Mouse (Mus musculus): ENCODE measurements at regions not wholly inside any gene's neighbourhood (a gene's known extent, or its start where the extent isn't known, plus 50 kb on each side); places are given as distances from the start of the nearest gene placed in this dataset.

DNA sequence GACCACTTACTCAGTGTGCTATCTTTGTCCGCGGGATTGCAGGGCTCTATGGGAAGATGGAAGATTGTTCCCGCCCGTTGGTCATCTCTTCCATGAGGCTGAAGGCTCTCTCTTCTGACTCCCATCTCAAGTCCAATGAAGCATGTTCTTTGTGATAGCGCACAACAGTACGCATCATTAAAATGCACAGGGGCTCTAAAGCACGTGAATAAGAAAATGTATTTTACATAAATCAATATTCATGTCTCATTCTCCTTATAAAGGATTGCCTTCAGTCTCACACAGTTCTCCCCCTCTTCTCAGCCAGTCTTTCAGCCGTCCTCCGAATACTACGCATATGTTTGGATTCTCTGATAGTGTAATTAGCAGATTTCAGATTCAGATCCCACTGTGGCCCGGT lies 420.4 kb downstream of the Cdh26 start:
- no peak overlapping the region for H3K27ac ChIP-seq
- H3K4me2 ChIP-seq (replicated peaks) = no peak overlapping the region
- H3K9ac ChIP-seq = no peak overlapping the region
- H3K27me3 ChIP-seq = no peaks in the 10 kb centered on the region
- H3K9me3 ChIP-seq = no peaks in the 10 kb centered on the region
- WGBS = 91% methylated on average over 11 of the region's 11 CpGs
- ATAC-seq (ENCODE audit: low FRiP score, low read depth) = no peak
- H3K36me3 ChIP-seq = no peaks in the 10 kb centered on the region
- H3K4me1 ChIP-seq = peaks cover 41% of the 10 kb centered on the region
- no peak overlapping the region for H3K4me3 ChIP-seq

DNA sequence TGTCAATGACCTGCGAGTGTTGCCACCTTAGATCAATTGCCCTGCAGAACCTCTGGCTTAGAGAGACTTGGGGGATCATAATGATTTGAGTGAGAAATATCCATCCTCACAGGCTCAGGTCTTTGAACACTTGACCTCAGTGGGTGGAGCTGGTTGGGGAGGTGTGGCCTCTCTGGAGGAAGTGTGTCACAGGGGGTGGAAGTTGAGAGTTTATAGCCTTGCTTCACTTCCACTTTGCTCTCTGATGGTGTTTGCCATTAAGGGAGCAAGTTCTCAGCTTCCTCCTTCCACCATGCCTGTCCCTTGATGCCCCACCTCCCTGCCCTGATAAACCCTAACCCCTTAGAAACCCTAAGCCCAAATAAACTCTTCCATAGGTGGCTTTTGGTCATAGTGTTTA lies 423.7 kb downstream of the Cdh26 start:
- Histone ChIP-seq H3K9ac (no peak overlapping the region), H3K9me3 (no peaks in the 10 kb centered on the region), H3K27me3 (no peaks in the 10 kb centered on the region), H3K4me1 (peaks cover 44% of the 10 kb centered on the region), H3K27ac (no peak overlapping the region), H3K4me3 (no peak overlapping the region), H3K36me3 (no peaks in the 10 kb centered on the region), H3K4me2 (replicated peaks) (no peak overlapping the region)
- ATAC-seq (ENCODE audit: low FRiP score, low read depth) = no peak
- WGBS = 75% methylated on average over 1 of the region's 1 CpGs

DNA sequence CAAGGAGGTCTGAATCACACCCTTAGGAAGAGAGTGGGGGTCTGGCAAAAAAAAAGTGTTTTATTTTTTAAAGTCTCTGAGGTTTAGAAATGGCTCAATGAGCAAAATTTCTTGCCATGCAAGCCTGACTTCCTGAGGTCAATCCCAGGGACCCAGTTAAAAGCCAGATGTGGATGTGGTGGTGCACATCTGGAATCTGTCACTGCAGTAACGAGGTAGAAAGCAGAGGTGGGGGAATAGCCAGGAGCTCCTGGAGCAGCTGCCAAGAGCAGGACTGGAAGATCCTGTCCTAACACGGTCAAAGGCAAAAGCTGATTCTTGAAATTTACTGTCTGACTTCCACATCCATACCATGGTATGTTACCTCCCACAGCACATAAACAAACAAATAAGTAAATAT lies 424.4 kb downstream of the Cdh26 start:
- whole genome bisulfite sequencing = 0% methylated on average over 2 of the region's 2 CpGs
- Histone ChIP-seq H3K4me2 (replicated peaks) (no peak overlapping the region), H3K4me1 (peaks cover 44% of the 10 kb centered on the region), H3K4me3 (no peak overlapping the region), H3K9me3 (no peaks in the 10 kb centered on the region), H3K36me3 (no peaks in the 10 kb centered on the region), H3K9ac (no peak overlapping the region), H3K27me3 (no peaks in the 10 kb centered on the region), H3K27ac (peak overlapping the region; percentile 10; the same call in 1 of the 2 replicates)
- ATAC-seq (ENCODE audit: low FRiP score, low read depth) = peak; percentile 84

DNA sequence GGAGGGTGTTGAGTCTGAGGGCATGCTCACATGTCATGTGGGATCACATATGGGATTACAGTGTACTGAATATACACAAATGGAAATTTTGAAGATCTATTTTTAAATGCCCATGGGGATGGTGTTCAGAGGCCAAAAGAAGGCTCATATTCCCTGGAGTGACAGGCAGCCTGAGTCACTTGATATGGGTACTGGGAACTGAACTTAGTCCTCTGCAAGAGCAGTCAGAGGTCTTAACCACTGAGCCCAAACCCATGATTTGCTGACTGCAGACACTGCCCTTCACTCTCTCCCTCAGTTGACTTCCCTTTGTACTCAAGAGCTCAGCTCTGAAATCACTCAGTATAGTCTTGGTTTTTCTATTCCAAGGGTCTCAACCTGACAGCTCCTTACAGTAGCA lies 432.3 kb downstream of the Cdh26 start:
- ATAC-seq (ENCODE audit: low FRiP score, low read depth) = no peak
- peaks cover 19% of the 10 kb centered on the region for H3K4me1 ChIP-seq
- no peaks in the 10 kb centered on the region for H3K27me3 ChIP-seq
- no peak overlapping the region for H3K27ac ChIP-seq
- no peak overlapping the region for H3K4me3 ChIP-seq
- no peak overlapping the region for H3K9ac ChIP-seq
- no peaks in the 10 kb centered on the region for H3K36me3 ChIP-seq
- H3K4me2 ChIP-seq (replicated peaks) = no peak overlapping the region
- no peaks in the 10 kb centered on the region for H3K9me3 ChIP-seq

DNA sequence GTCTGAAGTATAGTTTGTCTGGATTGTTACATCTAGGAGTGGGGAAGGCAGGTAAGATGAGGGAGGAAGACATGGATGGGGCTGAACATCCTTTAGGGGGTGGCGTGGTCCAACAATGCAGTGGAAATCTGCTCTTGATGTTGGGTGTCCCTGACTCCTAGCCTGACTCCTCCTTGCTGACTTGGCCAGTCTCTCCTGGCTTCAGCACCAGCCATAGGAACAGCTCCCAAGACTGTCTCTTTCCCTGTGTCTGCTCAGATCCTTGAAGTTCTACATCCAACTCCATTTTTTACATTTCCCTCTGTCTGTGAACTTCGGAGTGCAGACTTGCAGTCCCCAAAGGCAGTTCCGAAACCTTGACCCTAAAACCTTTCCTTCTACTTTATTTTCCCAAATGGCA lies 436.8 kb downstream of the Cdh26 start:
- ATAC-seq (ENCODE audit: low FRiP score, low read depth) = no peak
- no peak overlapping the region for H3K4me2 ChIP-seq (replicated peaks)
- H3K9me3 ChIP-seq = no peaks in the 10 kb centered on the region
- 42% methylated on average over 3 of the region's 3 CpGs for WGBS
- H3K4me3 ChIP-seq = no peak overlapping the region
- no peaks in the 10 kb centered on the region for H3K27me3 ChIP-seq
- H3K4me1 ChIP-seq = no peaks in the 10 kb centered on the region
- H3K27ac ChIP-seq = no peak overlapping the region
- H3K36me3 ChIP-seq = no peaks in the 10 kb centered on the region
- H3K9ac ChIP-seq = no peak overlapping the region

DNA sequence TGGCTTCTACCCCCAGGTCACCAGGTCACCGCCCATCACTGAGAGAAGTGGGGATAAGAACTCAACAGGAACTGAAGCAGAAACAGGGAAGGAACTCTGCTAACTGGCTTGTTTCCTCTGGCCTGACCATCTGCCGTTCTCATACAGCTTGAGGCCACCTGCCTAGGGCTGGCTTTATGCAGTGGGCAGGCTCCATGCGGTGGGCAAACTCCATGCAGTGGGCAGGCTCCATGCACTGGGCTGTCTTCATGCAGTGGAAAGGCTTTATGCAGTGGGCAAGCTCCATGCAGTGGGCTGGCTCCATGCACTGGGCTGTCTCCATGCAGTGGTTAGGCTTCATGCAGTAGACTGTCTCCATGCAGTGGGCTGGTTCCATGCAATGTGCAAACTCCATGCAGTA lies 438.8 kb downstream of the Cdh26 start:
- H3K4me2 ChIP-seq (replicated peaks) = no peak overlapping the region
- no peak overlapping the region for H3K4me3 ChIP-seq
- H3K27me3 ChIP-seq = no peaks in the 10 kb centered on the region
- H3K9me3 ChIP-seq = no peaks in the 10 kb centered on the region
- H3K9ac ChIP-seq = no peak overlapping the region
- no peaks in the 10 kb centered on the region for H3K36me3 ChIP-seq
- no peak overlapping the region for H3K27ac ChIP-seq
- H3K4me1 ChIP-seq = no peaks in the 10 kb centered on the region
- no peak for ATAC-seq (ENCODE audit: low FRiP score, low read depth)
- WGBS = 88% methylated on average over 3 of the region's 3 CpGs

DNA sequence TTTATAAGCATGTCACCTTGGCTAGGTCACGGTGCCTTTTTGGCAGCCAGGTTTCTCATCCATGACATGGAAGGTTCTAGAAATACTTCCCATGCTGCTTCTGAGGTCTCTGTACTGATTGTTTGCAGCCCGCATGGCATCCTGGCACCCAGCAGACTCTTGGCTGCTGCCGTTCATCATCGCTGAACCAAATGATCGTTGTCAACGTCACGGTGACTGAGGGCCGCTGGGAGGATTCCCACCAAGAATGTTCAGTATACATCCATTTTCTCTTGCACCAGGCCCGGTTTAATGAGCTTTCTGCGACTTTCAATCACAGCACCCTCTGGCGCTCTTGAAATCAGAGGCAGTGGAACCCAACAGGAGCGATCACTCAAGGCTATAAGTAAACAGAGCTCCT lies 448.1 kb downstream of the Cdh26 start:
- Histone ChIP-seq H3K9ac (no peak overlapping the region), H3K36me3 (no peaks in the 10 kb centered on the region), H3K27me3 (no peaks in the 10 kb centered on the region), H3K4me3 (no peak overlapping the region), H3K4me1 (no peaks in the 10 kb centered on the region), H3K4me2 (replicated peaks) (no peak overlapping the region), H3K27ac (no peak overlapping the region), H3K9me3 (no peaks in the 10 kb centered on the region)
- no peak for ATAC-seq (ENCODE audit: low FRiP score, low read depth)
- WGBS = 89% methylated on average over 12 of the region's 12 CpGs

DNA sequence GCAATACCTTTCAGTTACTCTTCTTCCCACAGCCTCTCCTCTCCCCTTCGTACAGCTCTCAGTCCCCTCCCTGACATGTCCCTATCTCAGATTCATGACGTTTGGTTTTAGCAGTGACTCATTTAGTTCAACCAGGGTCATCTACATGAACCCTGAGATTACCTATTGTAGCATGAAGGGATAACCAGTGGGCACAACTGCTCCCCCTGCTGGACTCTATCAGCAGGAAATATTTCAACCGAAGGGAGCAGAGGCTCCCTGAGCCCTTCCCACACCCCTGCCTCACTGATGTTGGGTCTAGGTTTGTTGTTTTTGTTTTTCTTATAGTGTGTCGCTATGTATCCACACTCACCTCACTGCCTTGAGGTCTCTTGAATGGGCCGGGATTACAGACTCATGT lies 455.4 kb downstream of the Cdh26 start:
- Histone ChIP-seq H3K4me2 (replicated peaks) (no peak overlapping the region), H3K4me3 (no peak overlapping the region), H3K27me3 (no peaks in the 10 kb centered on the region), H3K9me3 (no peaks in the 10 kb centered on the region), H3K27ac (no peak overlapping the region), H3K9ac (no peak overlapping the region), H3K36me3 (no peaks in the 10 kb centered on the region), H3K4me1 (peaks cover 8% of the 10 kb centered on the region; the same call in 1 of the 2 replicates)
- WGBS = 58% methylated on average over 5 of the region's 5 CpGs
- ATAC-seq (ENCODE audit: low FRiP score, low read depth) = no peak

DNA sequence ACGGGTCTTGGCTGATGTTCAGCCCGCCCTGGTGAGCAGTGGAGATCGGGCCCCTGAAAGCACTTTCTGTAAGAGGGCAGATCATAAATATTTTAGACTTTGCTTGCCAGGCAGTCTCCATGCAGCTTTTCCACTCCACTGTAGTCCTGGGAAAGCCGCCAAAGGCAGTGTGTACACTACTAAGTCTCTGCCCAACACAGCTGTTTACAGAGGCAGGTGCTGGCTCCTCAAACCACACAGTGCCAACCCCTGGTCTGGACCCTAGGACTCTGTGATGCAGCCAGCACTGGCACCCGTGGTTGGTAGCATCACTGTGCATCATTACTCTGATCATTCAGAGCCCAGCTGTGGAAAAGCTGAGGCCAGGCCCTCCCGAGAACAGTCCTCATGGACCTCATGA lies 458.4 kb downstream of the Cdh26 start:
- Histone ChIP-seq H3K36me3 (no peaks in the 10 kb centered on the region), H3K4me1 (peaks cover 8% of the 10 kb centered on the region; the same call in 1 of the 2 replicates), H3K27me3 (no peaks in the 10 kb centered on the region), H3K4me3 (no peak overlapping the region), H3K9ac (no peak overlapping the region), H3K9me3 (no peaks in the 10 kb centered on the region), H3K4me2 (replicated peaks) (no peak overlapping the region), H3K27ac (no peak overlapping the region)
- 0 out of 2 replicates have a peak, but pooled peaks have one; percentile 48 for ATAC-seq (ENCODE audit: low FRiP score, low read depth)
- 60% methylated on average over 6 of the region's 6 CpGs for WGBS

DNA sequence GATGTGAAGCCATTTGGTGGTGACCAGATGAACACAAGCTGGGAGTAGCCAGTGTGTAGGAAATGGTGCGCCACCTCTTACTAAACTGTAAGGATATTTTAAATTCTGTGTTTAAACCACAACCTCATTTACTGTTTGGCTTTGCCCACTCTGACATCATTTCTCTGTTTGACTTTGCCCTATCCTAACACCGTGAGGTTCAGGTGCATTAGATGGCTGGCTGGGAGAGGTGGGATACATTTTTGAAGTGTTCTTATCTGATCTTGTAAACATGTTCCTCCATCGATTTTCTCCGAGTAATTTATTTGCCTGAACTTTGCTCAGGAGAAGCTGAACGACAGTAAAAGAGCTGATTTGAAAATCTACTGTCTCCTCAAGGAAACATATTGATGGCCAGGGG lies 472.1 kb downstream of the Cdh26 start:
- no peaks in the 10 kb centered on the region for H3K9me3 ChIP-seq
- no peaks in the 10 kb centered on the region for H3K27me3 ChIP-seq
- no peak overlapping the region for H3K9ac ChIP-seq
- no peaks in the 10 kb centered on the region for H3K4me1 ChIP-seq
- H3K36me3 ChIP-seq = no peaks in the 10 kb centered on the region
- no peak for ATAC-seq (ENCODE audit: low FRiP score, low read depth)
- no peak overlapping the region for H3K4me2 ChIP-seq (replicated peaks)
- 82% methylated on average over 5 of the region's 5 CpGs for WGBS
- no peak overlapping the region for H3K4me3 ChIP-seq
- H3K27ac ChIP-seq = no peak overlapping the region

DNA sequence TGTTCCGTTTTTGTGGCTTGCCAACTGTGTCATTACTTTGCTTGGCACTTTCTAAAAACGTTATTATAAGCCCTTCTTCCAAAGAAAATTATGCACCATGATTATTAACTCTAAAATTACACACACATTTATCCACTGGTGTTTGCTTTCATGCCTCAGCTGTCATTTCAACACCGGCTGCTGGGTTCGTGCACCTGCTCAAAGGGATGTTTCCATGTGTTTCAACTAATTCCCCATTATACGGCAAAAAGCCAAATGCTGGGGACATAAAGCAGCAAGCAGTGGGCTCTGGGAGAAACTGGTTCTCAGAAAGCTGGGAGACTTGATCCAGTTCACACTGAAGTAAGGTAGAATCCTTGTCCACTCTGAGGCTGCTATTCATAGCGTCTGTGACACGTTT lies 479.0 kb downstream of the Cdh26 start:
- H3K4me3 ChIP-seq = no peak overlapping the region
- no peak overlapping the region for H3K4me2 ChIP-seq (replicated peaks)
- H3K36me3 ChIP-seq = no peaks in the 10 kb centered on the region
- H3K9ac ChIP-seq = no peak overlapping the region
- H3K4me1 ChIP-seq = peaks cover 11% of the 10 kb centered on the region
- peak; percentile 20; the same call in 1 of the 2 replicates for ATAC-seq (ENCODE audit: low FRiP score, low read depth)
- no peaks in the 10 kb centered on the region for H3K27me3 ChIP-seq
- no peak overlapping the region for H3K27ac ChIP-seq
- WGBS = 65% methylated on average over 7 of the region's 7 CpGs
- H3K9me3 ChIP-seq = no peaks in the 10 kb centered on the region

DNA sequence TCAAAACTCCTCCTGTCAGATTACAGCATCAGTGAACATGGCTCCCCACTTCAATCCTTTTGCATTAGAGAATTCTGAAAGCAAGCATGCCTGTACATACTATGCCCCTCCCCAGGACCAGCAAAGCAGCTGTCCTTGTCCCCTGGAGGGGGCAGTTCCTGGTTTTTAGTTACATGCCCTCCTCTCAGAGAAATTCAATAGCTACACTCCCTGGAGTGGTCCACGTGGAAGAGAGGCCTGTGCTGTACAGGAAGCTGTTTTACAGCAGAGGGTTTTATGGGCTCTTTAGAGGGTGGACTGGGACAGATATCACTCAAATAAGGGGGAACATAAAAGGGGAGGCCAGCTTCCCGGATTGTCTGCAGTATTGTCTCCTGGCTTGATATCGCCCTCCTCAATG lies 481.3 kb downstream of the Cdh26 start:
- Histone ChIP-seq H3K27me3 (no peaks in the 10 kb centered on the region), H3K9ac (no peak overlapping the region), H3K27ac (no peak overlapping the region), H3K4me3 (no peak overlapping the region), H3K36me3 (no peaks in the 10 kb centered on the region), H3K4me2 (replicated peaks) (no peak overlapping the region), H3K4me1 (peaks cover 11% of the 10 kb centered on the region), H3K9me3 (no peaks in the 10 kb centered on the region)
- WGBS = 19% methylated on average over 3 of the region's 3 CpGs
- peak; percentile 86 for ATAC-seq (ENCODE audit: low FRiP score, low read depth)

DNA sequence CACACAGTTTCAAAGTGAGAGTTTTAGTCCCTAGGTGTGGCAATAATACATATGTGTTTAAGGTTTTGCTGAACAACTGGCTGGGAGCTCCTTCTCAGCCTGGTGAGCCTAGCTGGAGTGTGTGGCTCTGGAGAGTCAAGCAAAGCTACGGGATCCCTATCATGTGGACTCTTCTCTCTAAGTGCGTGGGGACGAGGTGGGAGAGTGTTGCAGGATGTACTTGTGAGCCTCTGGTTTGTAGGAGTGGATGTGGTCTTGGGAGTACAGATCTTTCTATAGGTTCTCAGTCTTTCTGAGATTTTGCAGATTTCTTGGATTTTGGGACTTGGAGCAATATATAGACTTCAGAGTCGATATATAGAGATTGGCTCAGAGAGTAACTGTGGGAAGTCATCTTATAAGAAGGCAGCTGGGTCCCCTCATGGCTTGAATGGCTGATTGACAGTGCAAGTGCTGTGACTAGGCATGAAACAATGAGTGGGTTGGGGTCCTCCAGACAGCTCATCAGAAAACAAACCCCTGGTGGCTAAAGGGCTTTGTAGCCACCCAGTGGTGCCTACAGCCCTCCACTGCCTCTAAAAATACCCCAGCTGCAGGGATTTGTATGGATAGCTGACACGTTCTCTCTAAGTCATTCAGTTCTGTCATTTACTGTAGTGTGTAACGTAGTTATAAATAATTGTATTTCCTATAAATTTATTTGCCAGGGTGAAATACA lies 486.1 kb downstream of the Cdh26 start:
- 83% methylated on average over 6 of the region's 6 CpGs for WGBS
- H3K9ac ChIP-seq = no peak overlapping the region
- H3K4me2 ChIP-seq (replicated peaks) = no peak overlapping the region
- H3K27me3 ChIP-seq = no peaks in the 10 kb centered on the region
- H3K36me3 ChIP-seq = no peaks in the 10 kb centered on the region
- no peak for ATAC-seq (ENCODE audit: low FRiP score, low read depth)
- no peak overlapping the region for H3K4me3 ChIP-seq
- H3K4me1 ChIP-seq = peaks cover 25% of the 10 kb centered on the region
- H3K27ac ChIP-seq = no peak overlapping the region
- no peaks in the 10 kb centered on the region for H3K9me3 ChIP-seq

Data from limb, embryonic 13.5 days (tissue).